Mouse (Mus musculus) G1E (cell line): ENCODE results near the gene Il24.

Experiments
- CTCF ChIP-seq: IDR thresholded peaks from 2 replicates; pipeline ENCODE4 v1.5.1; 2012; ENCODE audit warnings: low read depth, low read length, inconsistent platforms, mixed read lengths
- GATA1 ChIP-seq: IDR thresholded peaks from 2 replicates; pipeline ENCODE4 v1.6.1; 2012; ENCODE audit warnings: borderline replicate concordance, low read length, inconsistent platforms, mixed read lengths
- GATA2 ChIP-seq: IDR thresholded peaks from 2 replicates; pipeline ENCODE4 v1.6.1; 2012; ENCODE audit warnings: low read depth, low read length, inconsistent platforms, borderline replicate concordance
- TAL1 ChIP-seq: conservative IDR thresholded peaks from 2 replicates; pipeline ENCODE4 v1.6.1; 2012; ENCODE audit warnings: low read depth, low read length, inconsistent platforms, mixed read lengths

DNA sequence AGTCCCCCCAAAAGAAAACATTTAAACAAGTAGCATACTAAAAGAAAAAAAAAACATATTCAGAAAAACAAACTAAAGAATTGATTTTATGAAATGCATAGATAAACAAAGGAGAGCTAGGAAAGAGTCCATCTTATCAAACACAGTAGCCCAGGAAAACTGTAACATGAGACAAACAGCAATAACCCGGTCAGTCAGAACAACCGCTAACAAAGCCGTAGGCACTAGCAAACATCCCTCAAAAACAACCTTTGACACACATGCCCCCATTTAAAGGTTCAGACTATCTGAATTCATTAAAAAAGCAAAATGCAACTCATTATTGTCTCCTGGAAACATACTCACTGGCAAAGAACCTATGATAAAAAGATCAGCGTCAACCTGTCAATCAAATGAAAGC is 29.8 kb downstream of the Il24 start:
- TF ChIP-seq CTCF (no peak), GATA2 (no peak), GATA1 (no peak), TAL1 (no peak)
